In the genomic region with DNA sequence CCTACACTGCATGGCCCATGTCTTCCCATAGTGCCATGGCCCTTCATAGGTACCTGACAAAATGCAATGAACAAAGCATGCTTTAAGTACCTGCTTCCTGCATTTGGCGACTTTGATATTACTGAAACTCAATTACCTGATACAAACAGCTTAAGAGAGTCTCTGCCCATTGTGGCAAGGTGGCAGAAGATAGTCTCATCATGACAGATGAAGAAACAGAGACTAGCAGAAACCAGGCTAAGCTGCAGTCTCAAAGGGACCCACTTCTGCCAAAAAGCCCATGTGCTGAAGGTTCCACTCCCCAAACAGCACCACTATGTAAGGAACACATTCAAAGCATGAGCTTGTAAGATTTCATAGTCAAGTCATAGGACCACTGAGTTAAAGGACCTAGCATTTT, we compare ENCODE assay signal across 20 mouse cellular contexts. TPM values are rescaled to one million over a fixed set of nuclear protein-coding genes. Genes with fewer than 3 reads are reported as not detected.
DNase-seq lines count a peak whose midpoint lies in the region; ATAC-seq and TF ChIP-seq lines count a peak whose summit lies in the region.
"Had no signal": no experiment of that assay in that cellular context is flagged by ENCODE, and none has a peak within 500 bp of the region (broad histone marks: within the 10 kb centered on the region; RNA-seq: fewer than 3 reads in every experiment).

No protein-coding gene starts in this region.

- TF ChIP-seq CTCF in heart, postnatal 0 days (IDR thresholded peaks at IDR 0.05; ENCODE audit: low read depth): no peak
- TF ChIP-seq CTCF in liver, embryonic 14.5 days (IDR thresholded peaks at IDR 0.05; ENCODE audit: low read depth): no peak

- no peak for DNase-seq in heart, embryonic 10.5 days (ENCODE audit: low spot score)
- no peak for DNase-seq in heart, postnatal 0 days (ENCODE audit: low spot score)
- no peak for DNase-seq in heart, postnatal 25 days (ENCODE audit: low spot score)
- no peak for DNase-seq in liver, embryonic 14.5 days (ENCODE audit: low read depth in 3 of 3, low spot score in 3 of 3)
- no peak for DNase-seq in layer of hippocampus, postnatal 14 days (ENCODE audit: low spot score in 2 of 2)
- DNase-seq: adrenal gland, postnatal 25 days; cerebellum, adult 18-20 months; cerebellum, postnatal 14 days; embryo, embryonic 11 days; kidney, adult 2 months had no signal

- WGBS in heart, embryonic 13.5 days: 54% methylated on average over 1 of the region's 1 CpGs
- whole genome bisulfite sequencing in heart, embryonic 10.5 days: 85% methylated on average over 1 of the region's 1 CpGs
- 52% methylated on average over 1 of the region's 1 CpGs for WGBS in heart, postnatal 0 days
- 53% methylated on average over 1 of the region's 1 CpGs for WGBS in liver, embryonic 14.5 days (ENCODE audit: insufficient replicate concordance)
- 44% methylated on average over 1 of the region's 1 CpGs for WGBS in liver, embryonic 16.5 days (ENCODE audit: insufficient replicate concordance)

- H3K4me2 ChIP-seq in heart, embryonic 13.5 days: peak overlapping the region; percentile 80; the same call in 1 of the 2 replicates
- peak overlapping the region; percentile 65 for H3K4me2 ChIP-seq in heart, postnatal 0 days (ENCODE audit: low read depth, low read length)
- no peak overlapping the region; the same call in 1 of the 2 replicates for H3K4me2 ChIP-seq in liver, embryonic 14.5 days (ENCODE audit: low read depth)
- no peak overlapping the region for H3K4me2 ChIP-seq in liver, embryonic 16.5 days (ENCODE audit: low read depth, low read length)
- H3K4me2 ChIP-seq: embryonic facial prominence, embryonic 15.5 days; hindbrain, embryonic 15.5 days had no signal

- H3K27ac ChIP-seq in heart, embryonic 13.5 days (replicated peaks): peak overlapping the region; percentile 50; the same call in 1 of the 2 replicates
- H3K27ac ChIP-seq in heart, embryonic 10.5 days: no peak overlapping the region
- peak overlapping the region; percentile 22; the same call in 1 of the 2 replicates for H3K27ac ChIP-seq in heart, postnatal 0 days (ENCODE audit: low read depth)
- peak overlapping the region; percentile 62 for H3K27ac ChIP-seq in liver, embryonic 14.5 days
- peak overlapping the region; percentile 42 for H3K27ac ChIP-seq in liver, embryonic 16.5 days (ENCODE audit: low read length)
- H3K27ac ChIP-seq: embryonic facial prominence, embryonic 15.5 days; forebrain, embryonic 10.5 days; hindbrain, embryonic 10.5 days; hindbrain, embryonic 15.5 days had no signal

- H3K36me3 ChIP-seq in heart, embryonic 13.5 days: no peaks in the 10 kb centered on the region
- no peaks in the 10 kb centered on the region for H3K36me3 ChIP-seq in heart, embryonic 10.5 days
- H3K36me3 ChIP-seq in heart, postnatal 0 days (replicated peaks; ENCODE audit: control insufficient read depth, insufficient read depth, low read length): 0 out of 2 replicates have a peak, but pooled peaks cover 13% of the 10 kb centered on the region
- no peaks in the 10 kb centered on the region for H3K36me3 ChIP-seq in liver, embryonic 14.5 days (replicated peaks; ENCODE audit: control insufficient read depth, insufficient read depth, low read depth)
- H3K36me3 ChIP-seq in liver, embryonic 16.5 days (ENCODE audit: control insufficient read depth, insufficient read depth): no peaks in the 10 kb centered on the region
- H3K36me3 ChIP-seq: embryonic facial prominence, embryonic 15.5 days; forebrain, embryonic 10.5 days; hindbrain, embryonic 10.5 days; hindbrain, embryonic 15.5 days had no signal

- intact Hi-C loops in heart, postnatal 25 days (cut with DNase I): no loop called here

- H3K27me3 ChIP-seq in heart, embryonic 13.5 days (replicated peaks): no peaks in the 10 kb centered on the region
- no peaks in the 10 kb centered on the region for H3K27me3 ChIP-seq in heart, embryonic 10.5 days (ENCODE audit: insufficient read depth, poor library complexity, severe bottlenecking)
- H3K27me3 ChIP-seq in heart, postnatal 0 days (ENCODE audit: control insufficient read depth, insufficient read depth, low read length): no peaks in the 10 kb centered on the region
- H3K27me3 ChIP-seq in liver, embryonic 14.5 days (ENCODE audit: control insufficient read depth, insufficient read depth, low read length): no peaks in the 10 kb centered on the region; the same call in none of the 2 replicates
- peaks cover 12% of the 10 kb centered on the region for H3K27me3 ChIP-seq in liver, embryonic 16.5 days (ENCODE audit: control insufficient read depth, insufficient read depth, low read depth, low read length)
- H3K27me3 ChIP-seq: hindbrain, embryonic 15.5 days had no signal

- TF ChIP-seq EP300 in heart, postnatal 0 days (IDR thresholded peaks at IDR 0.05; ENCODE audit: low read depth): no peak
- TF ChIP-seq EP300 in liver, embryonic 14.5 days (IDR thresholded peaks at IDR 0.05; ENCODE audit: low read depth): no peak

- peaks cover 96% of the 10 kb centered on the region for H3K4me1 ChIP-seq in heart, embryonic 13.5 days
- H3K4me1 ChIP-seq in heart, embryonic 10.5 days: peaks cover 79% of the 10 kb centered on the region
- peaks cover 56% of the 10 kb centered on the region for H3K4me1 ChIP-seq in heart, postnatal 0 days (ENCODE audit: control insufficient read depth, insufficient read depth)
- peaks cover 8 to 30% of the 10 kb centered on the region in 2 experiments for H3K4me1 ChIP-seq in liver, embryonic 14.5 days (replicated peaks; ENCODE audit: control insufficient read depth in 2 of 2, insufficient read depth in 2 of 2, low read length in 1 of 2)
- H3K4me1 ChIP-seq in liver, embryonic 16.5 days (ENCODE audit: control insufficient read depth, low read depth, low read length): no peaks in the 10 kb centered on the region; the same call in 1 of the 2 replicates
- H3K4me1 ChIP-seq: embryonic facial prominence, embryonic 15.5 days; forebrain, embryonic 10.5 days had no signal

- ATAC-seq in heart, embryonic 13.5 days (ENCODE audit: extremely low read depth, insufficient number of reproducible peaks, low FRiP score, low TSS enrichment): no peak
- ATAC-seq in heart, postnatal 0 days (ENCODE audit: insufficient read depth, low read depth): no peak
- ATAC-seq in liver, embryonic 14.5 days (ENCODE audit: insufficient read depth): peak; percentile 65
- 0 out of 2 replicates have a peak, but pooled peaks have one; percentile 17 for ATAC-seq in liver, embryonic 16.5 days (ENCODE audit: low read depth)
- ATAC-seq: forebrain, embryonic 14.5 days; intestine, embryonic 16.5 days had no signal

- 0 out of 2 replicates have a peak overlapping the region, but pooled peaks have one; percentile 5 for H3K9ac ChIP-seq in heart, embryonic 13.5 days
- H3K9ac ChIP-seq in heart, postnatal 0 days (replicated peaks; ENCODE audit: low read depth, low read length): no peak overlapping the region
- no peak overlapping the region for H3K9ac ChIP-seq in liver, embryonic 14.5 days (replicated peaks)
- no peak overlapping the region for H3K9ac ChIP-seq in liver, embryonic 16.5 days (ENCODE audit: low read depth, low read length)
- H3K9ac ChIP-seq: embryonic facial prominence, embryonic 15.5 days; hindbrain, embryonic 15.5 days had no signal

- H3K9me3 ChIP-seq in heart, embryonic 13.5 days: no peaks in the 10 kb centered on the region
- no peaks in the 10 kb centered on the region for H3K9me3 ChIP-seq in heart, embryonic 10.5 days
- no peaks in the 10 kb centered on the region for H3K9me3 ChIP-seq in heart, postnatal 0 days (replicated peaks; ENCODE audit: control insufficient read depth, low read length)
- no peaks in the 10 kb centered on the region for H3K9me3 ChIP-seq in liver, embryonic 14.5 days (ENCODE audit: control insufficient read depth, low read length)
- no peaks in the 10 kb centered on the region for H3K9me3 ChIP-seq in liver, embryonic 16.5 days (replicated peaks; ENCODE audit: control insufficient read depth, low read length)
- H3K9me3 ChIP-seq: embryonic facial prominence, embryonic 15.5 days; forebrain, embryonic 10.5 days; hindbrain, embryonic 10.5 days; hindbrain, embryonic 15.5 days had no signal

- no peak overlapping the region for H3K4me3 ChIP-seq in heart, embryonic 13.5 days
- H3K4me3 ChIP-seq in heart, embryonic 10.5 days: no peak overlapping the region
- 0 out of 2 replicates have a peak overlapping the region, but pooled peaks have one; percentile 92 for H3K4me3 ChIP-seq in heart, postnatal 0 days (ENCODE audit: low read depth, low read length)
- H3K4me3 ChIP-seq in liver, embryonic 14.5 days (ENCODE audit: insufficient read depth in 1 of 2, low read depth in 2 of 2, low read length in 2 of 2): no peak overlapping the region
- H3K4me3 ChIP-seq in liver, embryonic 16.5 days (ENCODE audit: low read depth, low read length): no peak overlapping the region
- H3K4me3 ChIP-seq: embryonic facial prominence, embryonic 15.5 days; erythroblast, embryonic 14.5 days; forebrain, embryonic 10.5 days; hindbrain, embryonic 10.5 days; hindbrain, embryonic 15.5 days had no signal

RNA-seq across cellular contexts. Expression of gene Ryr2, which starts 7.8 kb away (rescaled TPM):
- polyA plus RNA-seq in heart, embryonic 13.5 days (2015; fragmentation: Nextera tagmentation; extraction: Ambion mirVana): 20.9 and 22.5 TPM in 2 replicates
- polyA plus RNA-seq in heart, embryonic 10.5 days (2016; fragmentation: Nextera tagmentation; extraction: Ambion mirVana): 22.0 and 31.5 TPM in 2 replicates
- total RNA-seq in heart, postnatal 0 days (2014; rRNA removed; ENCODE audit: low replicate concordance): 317 and 396 TPM in 2 replicates
- 48.2 and 61.4 TPM in 2 replicates for polyA plus RNA-seq in heart, postnatal 0 days (2015; fragmentation: Nextera tagmentation; extraction: Ambion mirVana)
- 1,000 to 10,000 TPM in 1 of 2 experiments, 100 to 1,000 TPM in 1; 936 to 1,019 TPM for total RNA-seq in heart, postnatal 25 days (2021)
- 0.10 and 0.16 TPM in 2 replicates for polyA plus RNA-seq in liver, embryonic 14.5 days (2012; rRNA removed)
- 0.19 and 0.53 TPM in 2 replicates for polyA plus RNA-seq in liver, embryonic 14.5 days (2014; fragmentation: Nextera tagmentation; extraction: Ambion mirVana)
- polyA plus RNA-seq in liver, embryonic 16.5 days (2015; fragmentation: Nextera tagmentation; extraction: Ambion mirVana): 0.13 and 0.24 TPM in 2 replicates
- total RNA-seq in layer of hippocampus, postnatal 14 days (2021): 100 to 1,000 TPM; 158 to 178 TPM
- total RNA-seq: common myeloid progenitor, adult 5-6 weeks had no signal
- polyA plus RNA-seq: erythroblast, embryonic 14.5 days had no signal

Comparison
In these comparisons a context has a peak if more than half of its experiments do, and no peak if none do; other contexts are left out.
1. ATAC-seq: peak in liver, embryonic 14.5 days (single experiment) and liver, embryonic 16.5 days (single experiment); none in heart, embryonic 13.5 days (single experiment) and heart, postnatal 0 days (single experiment).
2. H3K4me2 ChIP-seq: peak in heart, embryonic 13.5 days (single experiment) and heart, postnatal 0 days (single experiment); none in liver, embryonic 14.5 days (single experiment) and liver, embryonic 16.5 days (single experiment).
3. RNA of gene Ryr2, which starts 7.8 kb away (polyA plus RNA-seq): 48.2 to 61.4 TPM in heart, postnatal 0 days, 22.0 to 31.5 TPM in heart, embryonic 10.5 days and 20.9 to 22.5 TPM in heart, embryonic 13.5 days; 0.13 to 0.24 TPM in liver, embryonic 16.5 days and 0.10 to 0.53 TPM in liver, embryonic 14.5 days; every median in the first group is over 10 times any median in the second.